Mouse (Mus musculus) right cerebral cortex, postnatal 4 days (tissue): Measurements from ENCODE around the gene Tcaf3.

Source experiments
- DNase-seq: peaks from one replicate; pipeline ENCODE4 v3.0.0-alpha.2; 2022

Tcaf3 gene

GRCm38 (mm10) chr6:42597592-42597991 lies at the start of gene Tcaf3:
TSS of gene Tcaf3 (minus strand) at chr6:42597692.
- no peak for DNase-seq

- DNase-seq, result peak; percentile 69
These were observed 47.5 kb upstream of the Tcaf3 start, which contains the start of gene Tcaf2 for GRCm38 (mm10) chr6:42644912-42645549. TSS of gene Tcaf2 (minus strand) at chr6:42645254.

- DNase-seq, result no peak
These were observed 36.9 kb upstream of the Tcaf3 start for GRCm38 (mm10) chr6:42634393-42634792.

- no peak for DNase-seq
These were observed 33.9 kb upstream of the Tcaf3 start for GRCm38 (mm10) chr6:42631395-42631794.

- DNase-seq, result no peak
These were observed 19.4 kb upstream of the Tcaf3 start for GRCm38 (mm10) chr6:42616904-42617303.

GRCm38 (mm10) chr6:42612218-42612617 lies 14.7 kb upstream of the Tcaf3 start:
- no peak for DNase-seq

- DNase-seq, result no peak
These were observed 13.5 kb upstream of the Tcaf3 start for GRCm38 (mm10) chr6:42610954-42611522.

GRCm38 (mm10) chr6:42593138-42593882 lies 4.2 kb downstream of the Tcaf3 start:
- DNase-seq, result no peak

GRCm38 (mm10) chr6:42586569-42586968 lies 10.9 kb downstream of the Tcaf3 start:
- no peak for DNase-seq

GRCm38 (mm10) chr6:42583488-42583872 lies 14.0 kb downstream of the Tcaf3 start:
- peak; percentile 79 for DNase-seq

GRCm38 (mm10) chr6:42582741-42583487 lies 14.6 kb downstream of the Tcaf3 start:
- DNase-seq, result no peak

- DNase-seq, result no peak
These were observed 18.8 kb downstream of the Tcaf3 start for GRCm38 (mm10) chr6:42578678-42579077.

GRCm38 (mm10) chr6:42577433-42577832 lies 20.1 kb downstream of the Tcaf3 start:
- DNase-seq, result no peak

GRCm38 (mm10) chr6:42568205-42568604 lies 29.3 kb downstream of the Tcaf3 start:
- no peak for DNase-seq

- DNase-seq, result no peak
These were observed 31.4 kb downstream of the Tcaf3 start for GRCm38 (mm10) chr6:42566076-42566598.

- no peak for DNase-seq
These were observed 35.2 kb downstream of the Tcaf3 start for GRCm38 (mm10) chr6:42562280-42562679.

- DNase-seq, result no peak
These were observed 36.6 kb downstream of the Tcaf3 start for GRCm38 (mm10) chr6:42560885-42561284.

- no peak for DNase-seq
These were observed 38.9 kb downstream of the Tcaf3 start for GRCm38 (mm10) chr6:42558641-42559040.

- no peak for DNase-seq
These were observed 50.0 kb downstream of the Tcaf3 start, which contains the start of gene Olfr455 for GRCm38 (mm10) chr6:42547461-42547860. TSS of gene Olfr455 (minus strand) at chr6:42547587.

GRCm38 (mm10) chr6:42546180-42546579 lies 51.3 kb downstream of the Tcaf3 start:
- DNase-seq, result no peak

- no peak for DNase-seq
These were observed 52.0 kb downstream of the Tcaf3 start for GRCm38 (mm10) chr6:42545451-42545885.

GRCm38 (mm10) chr6:42544846-42545245 lies 52.6 kb downstream of the Tcaf3 start:
- no peak for DNase-seq
